Mouse (Mus musculus) kidney, embryonic 16.5 days (tissue): Measurements from ENCODE around the gene Acer3. TPM values are rescaled to one million over a fixed set of nuclear protein-coding genes. Genes with fewer than 3 reads are reported as not detected.

Source experiments
- ATAC-seq: fragments of 200-750 bp; cut with Nextera tagmentation; 2 replicates; pipeline ENCODE4 v1.8.0; 2017; ENCODE audit warnings: moderate TSS enrichment; ENCODE audit not compliant: low FRiP score, low TSS enrichment
- H3K27ac ChIP-seq: fragments of 300-500 bp; sonication (generic); 2 replicates; pipeline ENCODE4 v1.5.1; 2014; ENCODE audit warnings: low read length
- H3K27me3 ChIP-seq: fragments of 300-500 bp; sonication (generic); 2 replicates; pipeline ENCODE4 v1.6.1; 2014; ENCODE audit warnings: low read length, control low read depth, mixed read lengths; ENCODE audit not compliant: insufficient read depth
- H3K36me3 ChIP-seq: fragments of 300-500 bp; sonication (generic); 2 replicates; pipeline ENCODE4 v1.6.1; 2014; ENCODE audit warnings: low read length, control low read depth, mixed read lengths; ENCODE audit not compliant: insufficient read depth
- H3K4me1 ChIP-seq: fragments of 300-500 bp; sonication (generic); 2 replicates; pipeline ENCODE4 v1.6.1; 2014; ENCODE audit warnings: low read length, control low read depth, mixed read lengths; ENCODE audit not compliant: insufficient read depth
- H3K4me2 ChIP-seq: fragments of 300-500 bp; sonication (generic); replicated peaks from 2 replicates; pipeline ENCODE4 v1.6.1; 2014; ENCODE audit warnings: low read depth, low read length
- H3K4me3 ChIP-seq: fragments of 300-500 bp; sonication (generic); 2 replicates; pipeline ENCODE4 v1.5.1; 2014; ENCODE audit warnings: mild to moderate bottlenecking, low read length
- H3K9ac ChIP-seq: fragments of 300-500 bp; sonication (generic); replicated peaks from 2 replicates; pipeline ENCODE4 v1.6.1; 2014; ENCODE audit warnings: low read length
- H3K9me3 ChIP-seq: fragments of 300-500 bp; sonication (generic); 2 replicates; pipeline ENCODE4 v1.6.1; 2016; ENCODE audit warnings: low read length, control low read depth
- WGBS: fragments of 180-500 bp; shearing (Covaris S2); extraction: QIAGEN DNeasy Blood & Tissue Kit; methylation state at CpG from one replicate; pipeline ENCODE4 v1.1.7; 2014; 5-methylcytosine and 5-hydroxymethylcytosine counted together
- polyA plus RNA-seq: library from polyadenylated mRNA; unstranded; fragments of >200 nt; fragmentation: Nextera tagmentation; extraction: Ambion mirVana; gene quantifications from 2 replicates; pipeline ENCODE4 v1.2.1, GENCODE M21; 2015

Acer3 gene
- polyA plus RNA-seq, 1 experiment from 2014 or later = 27.4 TPM

GRCm38 (mm10) chr7:98341475-98341874 lies 20.5 kb upstream of the Acer3 start:
- Histone ChIP-seq H3K27ac (no peak overlapping the region), H3K4me3 (peak overlapping the region; percentile 42), H3K27me3 (no peaks in the 10 kb centered on the region), H3K36me3 (no peaks in the 10 kb centered on the region), H3K9ac (peak overlapping the region; percentile 71), H3K4me1 (peaks cover 8% of the 10 kb centered on the region; the same call in 1 of the 2 replicates), H3K4me2 (peak overlapping the region; percentile 69), H3K9me3 (no peaks in the 10 kb centered on the region)
- WGBS = 2% methylated on average over 13 of the region's 13 CpGs
- ATAC-seq = peak; percentile 65

GRCm38 (mm10) chr7:98340343-98340742 lies 19.3 kb upstream of the Acer3 start:
- Histone ChIP-seq H3K4me1 (peaks cover 8% of the 10 kb centered on the region; the same call in 1 of the 2 replicates), H3K27ac (no peak overlapping the region), H3K27me3 (no peaks in the 10 kb centered on the region), H3K9ac (no peak overlapping the region), H3K36me3 (no peaks in the 10 kb centered on the region), H3K4me2 (no peak overlapping the region), H3K9me3 (no peaks in the 10 kb centered on the region), H3K4me3 (no peak overlapping the region)
- no peak for ATAC-seq
- WGBS = 69% methylated on average over 5 of the region's 5 CpGs

- Histone ChIP-seq H3K9me3 (no peaks in the 10 kb centered on the region), H3K4me3 (no peak overlapping the region)
Measured at GRCm38 (mm10) chr7:98333987-98334386, 13.0 kb upstream of the Acer3 start.

GRCm38 (mm10) chr7:98333507-98333906 lies 12.5 kb upstream of the Acer3 start:
- Histone ChIP-seq H3K4me3 (no peak overlapping the region), H3K9me3 (no peaks in the 10 kb centered on the region), H3K4me2 (no peak overlapping the region), H3K27ac (no peak overlapping the region), H3K4me1 (peaks cover 7% of the 10 kb centered on the region; the same call in 1 of the 2 replicates), H3K27me3 (no peaks in the 10 kb centered on the region), H3K9ac (no peak overlapping the region), H3K36me3 (no peaks in the 10 kb centered on the region)
- no peak for ATAC-seq
- WGBS = 88% methylated on average over 5 of the region's 5 CpGs

More at GRCm38 (mm10) chr7:98333987-98334386, 13.0 kb upstream of the Acer3 start:
- 67% methylated on average over 3 of the region's 3 CpGs for WGBS
- Histone ChIP-seq H3K4me1 (peaks cover 7% of the 10 kb centered on the region; the same call in 1 of the 2 replicates), H3K27me3 (no peaks in the 10 kb centered on the region), H3K4me2 (no peak overlapping the region), H3K36me3 (no peaks in the 10 kb centered on the region), H3K9ac (no peak overlapping the region), H3K27ac (no peak overlapping the region)
- ATAC-seq = no peak

GRCm38 (mm10) chr7:98332678-98333397 lies 11.8 kb upstream of the Acer3 start:
- no peaks in the 10 kb centered on the region for H3K36me3 ChIP-seq
- peaks cover 7% of the 10 kb centered on the region; the same call in 1 of the 2 replicates for H3K4me1 ChIP-seq
- H3K4me2 ChIP-seq = no peak overlapping the region
- H3K9ac ChIP-seq = no peak overlapping the region
- 55% methylated on average over 5 of the region's 5 CpGs for WGBS
- no peaks in the 10 kb centered on the region for H3K27me3 ChIP-seq
- no peak overlapping the region for H3K27ac ChIP-seq
- no peaks in the 10 kb centered on the region for H3K9me3 ChIP-seq
- no peak overlapping the region for H3K4me3 ChIP-seq
- no peak for ATAC-seq

GRCm38 (mm10) chr7:98331932-98332331 lies 10.9 kb upstream of the Acer3 start:
- WGBS = 15% methylated on average over 3 of the region's 3 CpGs
- Histone ChIP-seq H3K4me1 (peaks cover 7% of the 10 kb centered on the region; the same call in 1 of the 2 replicates), H3K9me3 (no peaks in the 10 kb centered on the region), H3K27ac (no peak overlapping the region), H3K4me2 (no peak overlapping the region), H3K27me3 (no peaks in the 10 kb centered on the region), H3K9ac (no peak overlapping the region), H3K36me3 (no peaks in the 10 kb centered on the region), H3K4me3 (no peak overlapping the region)
- ATAC-seq = peak; percentile 36; the same call in 1 of the 2 replicates

GRCm38 (mm10) chr7:98330375-98331002 lies 9.5 kb upstream of the Acer3 start:
- Histone ChIP-seq H3K36me3 (no peaks in the 10 kb centered on the region), H3K9ac (no peak overlapping the region), H3K27me3 (no peaks in the 10 kb centered on the region), H3K4me3 (no peak overlapping the region), H3K4me2 (no peak overlapping the region), H3K9me3 (no peaks in the 10 kb centered on the region), H3K27ac (no peak overlapping the region), H3K4me1 (peaks cover 7% of the 10 kb centered on the region; the same call in 1 of the 2 replicates)
- ATAC-seq = no peak
- WGBS = 70% methylated on average over 2 of the region's 2 CpGs

- Histone ChIP-seq H3K27me3 (no peaks in the 10 kb centered on the region), H3K9me3 (no peaks in the 10 kb centered on the region), H3K36me3 (no peaks in the 10 kb centered on the region), H3K4me2 (no peak overlapping the region), H3K4me3 (no peak overlapping the region), H3K9ac (no peak overlapping the region), H3K4me1 (peaks cover 7% of the 10 kb centered on the region; the same call in 1 of the 2 replicates), H3K27ac (no peak overlapping the region)
- WGBS = 73% methylated on average over 7 of the region's 7 CpGs
- no peak; the same call in 1 of the 2 replicates for ATAC-seq
Measured at GRCm38 (mm10) chr7:98329651-98330374, 8.8 kb upstream of the Acer3 start.

GRCm38 (mm10) chr7:98328311-98328710 lies 7.3 kb upstream of the Acer3 start:
- Histone ChIP-seq H3K27ac (no peak overlapping the region), H3K4me2 (no peak overlapping the region), H3K4me3 (no peak overlapping the region), H3K4me1 (peaks cover 9% of the 10 kb centered on the region), H3K36me3 (no peaks in the 10 kb centered on the region), H3K27me3 (no peaks in the 10 kb centered on the region), H3K9me3 (no peaks in the 10 kb centered on the region), H3K9ac (no peak overlapping the region)
- 59% methylated on average over 2 of the region's 2 CpGs for WGBS
- no peak for ATAC-seq
